31 mouse cellular contexts compared by ENCODE assay signal in genomic region chr8:115486904-115487303, GRCm38 (mm10).
DNase-seq lines count a peak whose midpoint lies in the region; ATAC-seq and TF ChIP-seq lines count a peak whose summit lies in the region.
"Had no signal": no experiment of that assay in that cellular context is flagged by ENCODE, and none has a peak within 500 bp of the region (broad histone marks: within the 10 kb centered on the region; RNA-seq: fewer than 3 reads in every experiment).

No protein-coding gene starts in this region.

- no peak for ATAC-seq in midbrain, embryonic 11.5 days (ENCODE audit: low FRiP score)
- ATAC-seq in midbrain, postnatal 0 days (ENCODE audit: low FRiP score) = no peak
- peak; percentile 36 for ATAC-seq in megakaryocyte progenitor cell, adult 5-6 weeks (replicated peaks; ENCODE audit: poor library complexity)
- no peak for ATAC-seq in intestine, embryonic 15.5 days
- ATAC-seq in forebrain, postnatal 0 days = no peak
- ATAC-seq: CD4-positive, CD25-positive, alpha-beta regulatory T cell, adult 4 months had no signal

- TF ChIP-seq CTCF in midbrain, postnatal 0 days (IDR thresholded peaks at IDR 0.05) = no peak
- TF ChIP-seq CTCF in bone marrow macrophage, adult 2 months (IDR thresholded peaks at IDR 0.05; ENCODE audit: low read depth, low read length) = no peak
- TF ChIP-seq CTCF in forebrain, postnatal 0 days (IDR thresholded peaks at IDR 0.05; ENCODE audit: low read depth) = no peak

- no peak overlapping the region for H3K9ac ChIP-seq in midbrain, embryonic 11.5 days (ENCODE audit: low read length)
- H3K9ac ChIP-seq in midbrain, postnatal 0 days (replicated peaks; ENCODE audit: low read length, poor library complexity, severe bottlenecking) = no peak overlapping the region
- no peak overlapping the region for H3K9ac ChIP-seq in intestine, embryonic 15.5 days
- no peak overlapping the region for H3K9ac ChIP-seq in forebrain, postnatal 0 days
- H3K9ac ChIP-seq: embryonic facial prominence, embryonic 15.5 days; forebrain, embryonic 12.5 days; hindbrain, embryonic 13.5 days; limb, embryonic 13.5 days; midbrain, embryonic 12.5 days; stomach, embryonic 15.5 days had no signal

- H3K4me2 ChIP-seq in midbrain, embryonic 11.5 days = no peak overlapping the region
- H3K4me2 ChIP-seq in midbrain, postnatal 0 days (ENCODE audit: low read depth, low read length, poor library complexity, severe bottlenecking) = no peak overlapping the region
- H3K4me2 ChIP-seq in intestine, embryonic 15.5 days (replicated peaks) = no peak overlapping the region
- H3K4me2 ChIP-seq in forebrain, postnatal 0 days (ENCODE audit: low read depth) = no peak overlapping the region
- H3K4me2 ChIP-seq: embryonic facial prominence, embryonic 15.5 days; forebrain, embryonic 12.5 days; heart, embryonic 11.5 days; hindbrain, embryonic 13.5 days; limb, embryonic 13.5 days; liver, embryonic 11.5 days; midbrain, embryonic 12.5 days; stomach, embryonic 15.5 days had no signal

- TF ChIP-seq POLR2A in bone marrow macrophage, adult 2 months (IDR thresholded peaks at IDR 0.05; ENCODE audit: borderline replicate concordance, low read depth, low read length) = no peak

- no peaks in the 10 kb centered on the region for H3K27me3 ChIP-seq in midbrain, embryonic 11.5 days (ENCODE audit: control insufficient read depth, insufficient read depth, low read length)
- H3K27me3 ChIP-seq in midbrain, postnatal 0 days (ENCODE audit: insufficient read depth, low read length) = no peaks in the 10 kb centered on the region
- no peaks in the 10 kb centered on the region for H3K27me3 ChIP-seq in intestine, embryonic 15.5 days (replicated peaks)
- no peaks in the 10 kb centered on the region for H3K27me3 ChIP-seq in forebrain, postnatal 0 days (ENCODE audit: insufficient read depth, low read length)
- H3K27me3 ChIP-seq: embryonic facial prominence, embryonic 15.5 days; forebrain, embryonic 12.5 days; hindbrain, embryonic 13.5 days; stomach, embryonic 15.5 days had no signal

- no peak overlapping the region for H3K4me3 ChIP-seq in midbrain, embryonic 11.5 days (ENCODE audit: low read depth, low read length)
- no peak overlapping the region for H3K4me3 ChIP-seq in midbrain, postnatal 0 days (ENCODE audit: low read depth, low read length)
- H3K4me3 ChIP-seq in bone marrow macrophage, adult 2 months (ENCODE audit: insufficient read depth, low read length) = no peak overlapping the region
- H3K4me3 ChIP-seq in intestine, embryonic 15.5 days (replicated peaks) = no peak overlapping the region
- no peak overlapping the region for H3K4me3 ChIP-seq in forebrain, postnatal 0 days (ENCODE audit: low read depth, low read length)
- H3K4me3 ChIP-seq: embryonic facial prominence, embryonic 10.5 days; embryonic facial prominence, embryonic 15.5 days; forebrain, embryonic 12.5 days; hindbrain, embryonic 13.5 days; layer of hippocampus, adult 2 months; left cerebral cortex, adult 2 months; limb, embryonic 13.5 days; midbrain, embryonic 12.5 days; stomach, embryonic 15.5 days had no signal

- no peaks in the 10 kb centered on the region for H3K9me3 ChIP-seq in midbrain, embryonic 11.5 days (ENCODE audit: control insufficient read depth, low read length)
- no peaks in the 10 kb centered on the region for H3K9me3 ChIP-seq in midbrain, postnatal 0 days (ENCODE audit: low read length)
- no peaks in the 10 kb centered on the region for H3K9me3 ChIP-seq in intestine, embryonic 15.5 days
- H3K9me3 ChIP-seq in forebrain, postnatal 0 days (ENCODE audit: low read length) = no peaks in the 10 kb centered on the region
- H3K9me3 ChIP-seq: embryonic facial prominence, embryonic 10.5 days; embryonic facial prominence, embryonic 15.5 days; forebrain, embryonic 12.5 days; hindbrain, embryonic 13.5 days; limb, embryonic 13.5 days; midbrain, embryonic 12.5 days; stomach, embryonic 15.5 days had no signal

- WGBS in midbrain, embryonic 11.5 days = 38% methylated on average over 3 of the region's 3 CpGs
- 47% methylated on average over 3 of the region's 3 CpGs for WGBS in midbrain, postnatal 0 days
- WGBS in intestine, embryonic 15.5 days = 33% methylated on average over 3 of the region's 3 CpGs
- 20% methylated on average over 3 of the region's 3 CpGs for WGBS in forebrain, postnatal 0 days

- no peaks in the 10 kb centered on the region for H3K36me3 ChIP-seq in midbrain, embryonic 11.5 days (ENCODE audit: control insufficient read depth, insufficient read depth, low read length)
- no peaks in the 10 kb centered on the region for H3K36me3 ChIP-seq in midbrain, postnatal 0 days (ENCODE audit: insufficient read depth, low read length)
- no peaks in the 10 kb centered on the region for H3K36me3 ChIP-seq in intestine, embryonic 15.5 days
- H3K36me3 ChIP-seq in forebrain, postnatal 0 days (ENCODE audit: insufficient read depth) = no peaks in the 10 kb centered on the region
- H3K36me3 ChIP-seq: embryonic facial prominence, embryonic 10.5 days; embryonic facial prominence, embryonic 15.5 days; forebrain, embryonic 12.5 days; hindbrain, embryonic 13.5 days; limb, embryonic 13.5 days; midbrain, embryonic 12.5 days; stomach, embryonic 15.5 days had no signal

- H3K27ac ChIP-seq in midbrain, embryonic 11.5 days (ENCODE audit: low read depth, low read length) = no peak overlapping the region
- no peak overlapping the region for H3K27ac ChIP-seq in midbrain, postnatal 0 days (ENCODE audit: low read depth, low read length)
- peak overlapping the region; percentile 56 for H3K27ac ChIP-seq in bone marrow macrophage, adult 2 months (ENCODE audit: insufficient read depth, low read depth, low read length)
- no peak overlapping the region for H3K27ac ChIP-seq in intestine, embryonic 15.5 days
- H3K27ac ChIP-seq in forebrain, postnatal 0 days (ENCODE audit: low read depth, low read length) = no peak overlapping the region
- H3K27ac ChIP-seq: embryonic facial prominence, embryonic 10.5 days; embryonic facial prominence, embryonic 15.5 days; forebrain, embryonic 12.5 days; hindbrain, embryonic 13.5 days; layer of hippocampus, adult 2 months; left cerebral cortex, adult 2 months; limb, embryonic 13.5 days; midbrain, embryonic 12.5 days; stomach, embryonic 15.5 days had no signal

- H3K4me1 ChIP-seq in midbrain, embryonic 11.5 days (ENCODE audit: control insufficient read depth, insufficient read depth, low read length) = no peaks in the 10 kb centered on the region; the same call in 1 of the 2 replicates
- H3K4me1 ChIP-seq in midbrain, postnatal 0 days (ENCODE audit: insufficient read depth, low read length) = no peaks in the 10 kb centered on the region
- H3K4me1 ChIP-seq in bone marrow macrophage, adult 2 months (ENCODE audit: control insufficient read depth, insufficient read depth, low read length) = peaks cover 41% of the 10 kb centered on the region
- no peaks in the 10 kb centered on the region; the same call in 1 of the 2 replicates for H3K4me1 ChIP-seq in intestine, embryonic 15.5 days (replicated peaks)
- H3K4me1 ChIP-seq in forebrain, postnatal 0 days (ENCODE audit: insufficient read depth) = no peaks in the 10 kb centered on the region
- H3K4me1 ChIP-seq: embryonic facial prominence, embryonic 15.5 days; midbrain, embryonic 12.5 days; stomach, embryonic 15.5 days had no signal

- DNase-seq in midbrain, embryonic 11.5 days (ENCODE audit: low spot score, missing footprints) = peak; percentile 28
- DNase-seq in midbrain, postnatal 0 days (ENCODE audit: low spot score) = no peak
- no peak for DNase-seq in kidney, postnatal 4 days
- DNase-seq in forebrain, postnatal 0 days = no peak
- DNase-seq: adrenal gland, postnatal 14 days; cerebellum, adult 18-20 months; cerebellum, postnatal 10 days; gastrocnemius, postnatal 14 days; heart, adult 18-20 months; heart, postnatal 4 days; kidney, adult 11 months; kidney, postnatal 14 days; lung, adult 18-20 months; lung, postnatal 10 days; right cerebral cortex, postnatal 14 days; thymus, postnatal 14 days had no signal
